Mouse (Mus musculus) testis, adult 2 months (tissue): Measurements from ENCODE around the gene Nucb1. TPM values are rescaled to one million over a fixed set of nuclear protein-coding genes. Genes with fewer than 3 reads are reported as not detected.
"Not testable (repeated sequence)": the region's sequence is repeated elsewhere in the genome, so short reads cannot be mapped to it uniquely, and the experiment has no call there.

ENCODE experiments used
- H3K27ac ChIP-seq: fragments of 200-500 bp; 2 replicates; pipeline ENCODE4 v1.5.1; 2012; ENCODE audit warnings: low read depth, low read length; ENCODE audit not compliant: control insufficient read depth, insufficient read depth
- H3K27me3 ChIP-seq: fragments of 200-500 bp; 2 replicates; pipeline ENCODE4 v1.6.1; 2012; ENCODE audit warnings: mild to moderate bottlenecking, low read length, moderate library complexity; ENCODE audit not compliant: control insufficient read depth, insufficient read depth
- H3K36me3 ChIP-seq: fragments of 200-500 bp; 2 replicates; pipeline ENCODE4 v1.6.1; 2012; ENCODE audit warnings: mild to moderate bottlenecking, low read length; ENCODE audit not compliant: control insufficient read depth, insufficient read depth
- H3K4me1 ChIP-seq: fragments of 200-500 bp; 2 replicates; pipeline ENCODE4 v1.6.1; 2012; ENCODE audit warnings: low read length; ENCODE audit not compliant: control insufficient read depth, insufficient read depth
- H3K4me3 ChIP-seq: fragments of 200-500 bp; 2 replicates; pipeline ENCODE4 v1.5.1; 2012; ENCODE audit warnings: low read depth, mild to moderate bottlenecking, low read length, moderate library complexity, mixed read lengths; ENCODE audit not compliant: control insufficient read depth
- CTCF ChIP-seq: fragments of 200-500 bp; IDR thresholded peaks from 2 replicates; pipeline ENCODE4 v1.5.1; 2012; ENCODE audit warnings: low read depth, mild to moderate bottlenecking, inconsistent platforms, low read length, moderate library complexity; ENCODE audit not compliant: control insufficient read depth, insufficient read depth, insufficient replicate concordance
- POLR2A ChIP-seq: fragments of 200-500 bp; IDR thresholded peaks from 2 replicates; pipeline ENCODE4 v1.6.1; 2012; ENCODE audit warnings: low read depth, mild to moderate bottlenecking, inconsistent platforms, low read length, moderate library complexity; ENCODE audit not compliant: control insufficient read depth
- polyA plus RNA-seq: library from polyadenylated mRNA; depleted of rRNA; stranded (reverse); fragments of >200 nt; gene quantifications from 2 replicates; pipeline ENCODE4 v1.2.3, GENCODE M21; 2012

Nucb1 gene
- polyA plus RNA-seq, 1 experiment = 76.4 TPM

DNA sequence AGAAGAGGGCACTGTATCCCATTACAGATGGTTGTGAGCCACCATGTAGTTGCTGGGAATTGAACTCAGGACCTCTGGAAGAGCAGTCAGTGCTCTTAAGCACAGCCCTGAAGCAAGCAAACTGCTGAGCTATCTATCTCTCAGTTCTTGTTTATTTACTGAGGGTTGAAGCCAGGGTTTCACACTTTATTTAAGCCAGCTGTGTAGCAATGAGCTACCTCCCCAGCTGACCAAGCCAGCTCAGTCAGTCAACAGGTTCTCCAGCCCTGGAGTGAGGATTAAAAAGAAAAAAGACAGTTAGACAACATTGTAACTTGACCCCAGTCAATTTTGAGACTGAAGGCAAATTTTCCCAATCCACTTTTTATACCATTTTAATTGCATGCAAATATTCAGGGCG lies 25.5 kb upstream of the Nucb1 start:
- no peak overlapping the region for H3K4me3 ChIP-seq
- TF ChIP-seq CTCF = no peak
- TF ChIP-seq POLR2A = no peak
- H3K36me3 ChIP-seq = no peaks in the 10 kb centered on the region
- H3K4me1 ChIP-seq = no peaks in the 10 kb centered on the region; the same call in 1 of the 2 replicates
- no peaks in the 10 kb centered on the region for H3K27me3 ChIP-seq
- no peak overlapping the region for H3K27ac ChIP-seq

DNA sequence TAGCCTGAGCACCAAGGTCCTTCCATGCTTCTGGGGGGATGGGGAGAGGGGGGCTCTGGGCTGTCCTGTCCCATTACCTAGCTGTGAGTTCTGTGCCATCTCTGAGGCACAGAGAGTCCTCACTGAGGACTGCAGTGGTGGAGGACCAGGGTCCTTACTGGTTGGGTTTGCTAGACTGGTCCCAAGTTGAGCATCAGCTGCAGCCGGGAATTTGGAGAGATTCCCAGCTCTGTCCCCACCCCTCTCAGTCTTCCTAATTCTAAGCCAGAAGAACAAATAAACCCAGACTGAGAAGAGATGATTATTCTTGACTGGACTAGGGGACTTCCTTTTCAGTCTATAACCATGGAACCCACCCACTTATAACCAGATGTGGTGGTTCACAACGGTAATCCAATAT lies 20.4 kb upstream of the Nucb1 start:
- H3K27ac ChIP-seq = no peak overlapping the region
- H3K4me3 ChIP-seq = no peak overlapping the region
- no peaks in the 10 kb centered on the region for H3K27me3 ChIP-seq
- peaks cover 6% of the 10 kb centered on the region for H3K4me1 ChIP-seq
- TF ChIP-seq POLR2A = no peak
- TF ChIP-seq CTCF = no peak
- H3K36me3 ChIP-seq = no peaks in the 10 kb centered on the region

DNA sequence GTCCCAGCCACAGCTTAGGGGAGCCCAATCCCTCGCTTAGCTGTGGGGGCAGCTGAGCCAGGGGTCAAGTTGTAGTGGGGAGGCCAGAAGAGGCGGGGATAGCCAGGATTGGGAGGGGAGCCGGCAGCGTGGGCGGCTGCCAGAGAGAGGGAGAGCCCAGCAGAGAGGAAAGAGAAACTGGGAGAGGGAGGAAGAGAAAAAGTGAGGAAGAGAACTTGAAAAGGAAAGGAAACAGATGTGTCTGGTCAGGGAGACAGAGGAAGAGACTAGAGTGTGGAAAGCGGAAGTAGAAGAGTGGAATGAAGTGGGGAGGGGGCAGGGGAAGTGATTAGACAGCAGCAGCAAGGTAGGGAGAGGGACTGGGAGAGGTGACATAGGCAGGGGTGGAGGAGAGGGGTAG lies 19.3 kb upstream of the Nucb1 start:
- Histone ChIP-seq H3K27me3 (no peaks in the 10 kb centered on the region), H3K4me3 (no peak overlapping the region), H3K4me1 (peaks cover 11% of the 10 kb centered on the region), H3K36me3 (no peaks in the 10 kb centered on the region), H3K27ac (no peak overlapping the region)
- no peak for TF ChIP-seq CTCF
- no peak for TF ChIP-seq POLR2A

DNA sequence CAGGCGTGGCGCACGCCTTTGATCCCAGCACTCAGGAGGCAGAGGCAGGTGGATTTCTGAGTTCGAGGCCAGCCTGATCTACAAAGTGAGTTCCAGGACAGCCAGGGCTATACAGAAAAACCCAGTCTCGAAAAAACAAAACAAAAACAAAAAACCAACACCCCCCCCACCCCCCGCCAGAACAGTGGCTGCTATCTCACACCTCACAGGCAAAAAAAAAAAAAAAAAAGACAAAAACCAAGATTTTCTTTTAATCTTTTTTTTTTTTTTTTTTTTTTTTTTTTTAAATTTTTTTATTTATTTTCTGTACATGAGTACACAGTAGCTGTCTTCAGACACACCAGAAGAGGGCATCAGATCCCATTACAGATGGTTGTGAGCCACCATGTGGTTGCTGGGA lies 17.0 kb upstream of the Nucb1 start:
- not testable (repeated sequence) for H3K27me3 ChIP-seq, H3K36me3 ChIP-seq, H3K27ac ChIP-seq, H3K4me3 ChIP-seq
- peaks cover 16% of the 10 kb centered on the region for H3K4me1 ChIP-seq

DNA sequence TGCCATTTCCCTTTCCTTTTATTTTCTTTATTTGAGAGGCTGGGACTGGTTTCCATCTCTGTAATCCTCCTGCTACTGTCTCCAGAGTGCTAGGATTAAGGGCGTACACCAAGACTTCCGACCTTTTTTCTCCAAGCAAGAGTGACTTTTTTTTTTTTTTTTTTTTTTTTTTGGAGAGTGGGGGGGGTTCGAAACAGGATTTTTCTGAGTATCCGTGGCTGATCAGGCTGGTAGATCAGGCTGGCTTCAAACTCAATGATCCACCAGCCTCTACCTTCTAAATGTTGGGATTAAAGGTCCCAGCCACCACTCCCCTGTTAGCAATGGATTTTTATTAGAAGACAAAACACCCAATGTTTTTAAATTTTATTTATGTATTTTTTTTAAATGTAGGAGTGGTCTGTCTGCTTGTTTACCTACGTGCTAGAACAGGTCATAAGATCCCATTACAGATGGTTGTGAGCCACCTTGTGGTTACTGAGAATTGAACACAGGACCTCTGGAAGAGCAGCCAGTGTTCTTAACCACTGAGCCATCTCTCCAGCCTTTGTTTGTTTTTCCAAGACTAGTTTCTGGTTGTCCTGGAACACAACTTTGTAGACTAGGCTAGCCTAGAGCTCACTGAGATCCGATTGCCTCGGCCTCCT lies 16.4 kb upstream of the Nucb1 start:
- Histone ChIP-seq H3K4me1 (peaks cover 16% of the 10 kb centered on the region), H3K27ac (peak overlapping the region; percentile 88)

DNA sequence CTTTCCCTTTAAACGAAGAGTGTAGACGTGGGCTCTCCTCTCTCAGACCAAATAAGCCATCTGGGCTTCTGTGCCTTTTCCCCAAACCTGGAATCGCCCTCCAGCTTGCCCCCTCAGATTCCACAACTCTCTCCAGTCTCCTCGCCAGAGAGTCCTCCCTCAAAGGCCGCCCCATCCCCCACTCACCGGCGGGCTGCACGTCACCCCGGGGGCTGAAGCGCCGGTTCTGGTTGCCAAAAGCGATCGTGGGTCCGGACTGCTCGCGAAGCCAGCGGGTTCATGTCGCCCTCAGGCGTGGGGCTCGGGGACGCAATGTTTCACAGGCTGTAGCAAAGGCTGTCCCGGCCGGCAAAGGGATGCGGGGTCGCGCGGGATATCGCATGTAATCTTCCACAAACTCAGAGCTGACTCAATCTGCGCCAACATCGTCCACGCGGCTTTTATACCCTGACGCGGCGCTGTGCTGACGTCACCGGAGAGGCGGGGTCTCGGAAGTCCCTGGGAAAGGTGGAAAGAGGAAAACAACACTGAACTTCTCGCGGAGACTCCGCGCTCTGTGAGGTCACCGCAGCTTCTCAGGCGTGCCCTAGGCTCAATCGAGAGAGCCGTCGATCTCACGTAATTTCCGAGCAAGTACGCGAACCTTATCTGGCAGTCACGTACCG lies 15.7 kb upstream of the Nucb1 start, which contains the start of the genes Ppp1r15a and Plekha4:
Ppp1r15a (minus strand) TSS at position 460 of the 665 bp plus-strand sequence.
Plekha4 (plus strand) TSS at position 522 of the 665 bp plus-strand sequence.
- Histone ChIP-seq H3K27ac (peak within 1 kb of the TSS; percentile 88), H3K4me1 (peaks cover 16% of the 10 kb centered on the region), H3K36me3 (no peaks in the 10 kb centered on the region), H3K4me3 (peak within 1 kb of the TSS; percentile 92), H3K27me3 (no peaks in the 10 kb centered on the region)
- TF ChIP-seq POLR2A (peak; percentile 96), CTCF (no peak)

More for the DNA sequence above, 16.4 kb upstream of the Nucb1 start:
- H3K4me3 ChIP-seq = peak overlapping the region; percentile 92
- TF ChIP-seq CTCF = no peak
- TF ChIP-seq POLR2A = no peak
- no peaks in the 10 kb centered on the region for H3K36me3 ChIP-seq
- H3K27me3 ChIP-seq = no peaks in the 10 kb centered on the region

DNA sequence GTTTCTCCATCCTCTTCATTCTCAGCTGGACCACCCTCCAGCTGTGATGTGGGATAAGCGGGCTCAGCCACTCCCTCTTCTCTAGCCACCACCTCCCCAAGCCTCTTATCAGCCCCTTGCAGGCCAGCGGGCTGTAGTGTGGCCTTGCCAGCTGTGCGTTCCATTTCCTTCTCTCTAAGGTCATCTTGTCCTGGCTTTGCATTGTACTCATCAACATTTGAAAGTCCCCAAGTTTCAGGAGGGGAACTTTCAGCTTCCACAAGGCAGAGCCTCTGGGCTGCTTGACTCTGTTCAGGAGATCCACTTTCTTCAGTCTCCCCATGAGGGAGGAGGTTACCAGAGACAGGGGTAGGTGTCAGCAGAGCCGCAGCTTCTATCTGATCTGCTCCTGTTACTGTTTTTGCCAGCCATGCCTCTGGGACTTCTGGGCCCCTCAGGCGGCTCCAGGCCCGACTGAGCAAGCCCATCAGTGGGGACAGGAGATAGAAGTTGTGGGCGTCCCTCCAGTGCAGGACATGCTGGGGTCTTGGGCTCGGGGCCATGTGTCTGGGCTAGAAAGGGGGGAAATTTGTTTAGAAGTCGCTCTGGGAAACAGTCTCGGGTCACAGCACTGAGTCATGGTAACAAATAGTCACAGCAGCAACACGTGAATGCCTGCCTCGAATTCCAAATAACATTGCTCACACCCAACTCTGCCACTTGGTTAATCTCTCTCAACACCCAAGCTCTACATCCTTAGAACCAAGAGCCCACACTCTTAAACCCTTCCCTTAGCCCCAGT lies 14.8 kb upstream of the Nucb1 start:
- H3K4me3 ChIP-seq = peak overlapping the region; percentile 92
- no peaks in the 10 kb centered on the region for H3K27me3 ChIP-seq
- H3K4me1 ChIP-seq = peaks cover 13% of the 10 kb centered on the region
- H3K27ac ChIP-seq = peak overlapping the region; percentile 84
- H3K36me3 ChIP-seq = no peaks in the 10 kb centered on the region
- TF ChIP-seq POLR2A (no peak), CTCF (no peak)
